In genomic region chr14:19968321-19969010, GRCm38 (mm10) we compare ENCODE assay signal across 11 mouse cellular contexts. TPM values are rescaled to one million over a fixed set of nuclear protein-coding genes. Genes with fewer than 3 reads are reported as not detected.
DNase-seq lines count a peak whose midpoint lies in the region; ATAC-seq and TF ChIP-seq lines count a peak whose summit lies in the region.
"Had no signal": no experiment of that assay in that cellular context is flagged by ENCODE, and none has a peak within 500 bp of the region (broad histone marks: within the 10 kb centered on the region; RNA-seq: fewer than 3 reads in every experiment).

No protein-coding gene starts in this region.

- ATAC-seq in midbrain, embryonic 14.5 days (ENCODE audit: low FRiP score, low TSS enrichment): no peak
- ATAC-seq in midbrain, embryonic 13.5 days: no peak
- no peak for ATAC-seq in liver, embryonic 12.5 days
- ATAC-seq in hindbrain, embryonic 12.5 days (ENCODE audit: low FRiP score): no peak

- TF ChIP-seq CTCF in spleen, adult 2 months (IDR thresholded peaks at IDR 0.05; ENCODE audit: extremely low read depth, insufficient read depth, insufficient read length, insufficient replicate concordance): no peak

- no peaks in the 10 kb centered on the region for H3K36me3 ChIP-seq in midbrain, embryonic 14.5 days (ENCODE audit: control insufficient read depth, insufficient read depth, low read length)
- no peaks in the 10 kb centered on the region for H3K36me3 ChIP-seq in midbrain, embryonic 13.5 days
- no peaks in the 10 kb centered on the region for H3K36me3 ChIP-seq in liver, embryonic 12.5 days
- no peaks in the 10 kb centered on the region for H3K36me3 ChIP-seq in spleen, adult 2 months (ENCODE audit: control insufficient read depth, insufficient read depth, low read length)
- H3K36me3 ChIP-seq in hindbrain, embryonic 12.5 days: no peaks in the 10 kb centered on the region
- H3K36me3 ChIP-seq: heart, embryonic 15.5 days had no signal

- DNase-seq in midbrain, embryonic 14.5 days: no peak
- DNase-seq in Muller cell, postnatal 12 days (ENCODE audit: inconsistent ontology term): peak; percentile 24
- DNase-seq in spleen, adult 2 months (ENCODE audit: low read depth in 1 of 2, low spot score in 2 of 2): peak in 1 of 2 experiments; percentile 53
- no peak for DNase-seq in cerebellum, postnatal 14 days
- DNase-seq in adrenal gland, postnatal 36 days: no peak
- DNase-seq: kidney, adult 8-10 months had no signal

- WGBS in midbrain, embryonic 14.5 days: 74% methylated on average over 7 of the region's 7 CpGs
- WGBS in midbrain, embryonic 13.5 days: 83% methylated on average over 7 of the region's 7 CpGs
- WGBS in liver, embryonic 12.5 days (ENCODE audit: insufficient replicate concordance): 42% methylated on average over 7 of the region's 7 CpGs
- WGBS in spleen, adult 2 months: 19% methylated on average over 7 of the region's 7 CpGs
- WGBS in hindbrain, embryonic 12.5 days: 82% methylated on average over 7 of the region's 7 CpGs

- H3K4me1 ChIP-seq in midbrain, embryonic 14.5 days (ENCODE audit: control insufficient read depth, insufficient read depth, low read length): peaks cover 53% of the 10 kb centered on the region
- H3K4me1 ChIP-seq in midbrain, embryonic 13.5 days (replicated peaks): peaks cover 81% of the 10 kb centered on the region
- peaks cover 34% of the 10 kb centered on the region for H3K4me1 ChIP-seq in liver, embryonic 12.5 days
- peaks cover 31% of the 10 kb centered on the region for H3K4me1 ChIP-seq in spleen, adult 2 months (ENCODE audit: control insufficient read depth, insufficient read depth, insufficient read length)
- peaks cover 59% of the 10 kb centered on the region for H3K4me1 ChIP-seq in hindbrain, embryonic 12.5 days

- H3K4me2 ChIP-seq in midbrain, embryonic 14.5 days (ENCODE audit: low read length): no peak overlapping the region
- no peak overlapping the region for H3K4me2 ChIP-seq in midbrain, embryonic 13.5 days (replicated peaks)
- peak overlapping the region; percentile 18; the same call in 1 of the 2 replicates for H3K4me2 ChIP-seq in liver, embryonic 12.5 days
- H3K4me2 ChIP-seq in hindbrain, embryonic 12.5 days (replicated peaks): no peak overlapping the region
- H3K4me2 ChIP-seq: heart, embryonic 15.5 days; midbrain, embryonic 12.5 days had no signal

- no peak overlapping the region for H3K9ac ChIP-seq in midbrain, embryonic 14.5 days (replicated peaks; ENCODE audit: low read length)
- no peak overlapping the region for H3K9ac ChIP-seq in midbrain, embryonic 13.5 days (replicated peaks)
- no peak overlapping the region for H3K9ac ChIP-seq in liver, embryonic 12.5 days
- no peak overlapping the region for H3K9ac ChIP-seq in hindbrain, embryonic 12.5 days
- H3K9ac ChIP-seq: heart, embryonic 15.5 days; midbrain, embryonic 12.5 days had no signal

- H3K4me3 ChIP-seq in midbrain, embryonic 14.5 days (replicated peaks; ENCODE audit: low read depth, low read length): no peak overlapping the region
- no peak overlapping the region for H3K4me3 ChIP-seq in midbrain, embryonic 13.5 days (replicated peaks)
- H3K4me3 ChIP-seq in liver, embryonic 12.5 days: no peak overlapping the region
- peak overlapping the region; percentile 5; the same call in 1 of the 2 replicates for H3K4me3 ChIP-seq in spleen, adult 2 months (ENCODE audit: extremely low read depth, insufficient read depth, insufficient read length)
- H3K4me3 ChIP-seq in hindbrain, embryonic 12.5 days: no peak overlapping the region
- H3K4me3 ChIP-seq: heart, embryonic 15.5 days; midbrain, embryonic 12.5 days had no signal

- no peaks in the 10 kb centered on the region for H3K27me3 ChIP-seq in midbrain, embryonic 14.5 days (ENCODE audit: control insufficient read depth, insufficient read depth, low read length)
- no peaks in the 10 kb centered on the region for H3K27me3 ChIP-seq in midbrain, embryonic 13.5 days
- H3K27me3 ChIP-seq in liver, embryonic 12.5 days (replicated peaks): no peaks in the 10 kb centered on the region
- H3K27me3 ChIP-seq in spleen, adult 2 months (ENCODE audit: control insufficient read depth, insufficient read depth, low read length): no peaks in the 10 kb centered on the region
- no peaks in the 10 kb centered on the region for H3K27me3 ChIP-seq in hindbrain, embryonic 12.5 days
- H3K27me3 ChIP-seq: heart, embryonic 15.5 days; midbrain, embryonic 12.5 days had no signal

- TF ChIP-seq POLR2A in spleen, adult 2 months (IDR thresholded peaks at IDR 0.05; ENCODE audit: low read depth, low read length): peak; percentile 36; the same call in 1 of the 2 replicates

- H3K27ac ChIP-seq in midbrain, embryonic 14.5 days (replicated peaks; ENCODE audit: low read depth, low read length): peak overlapping the region; percentile 8; the same call in 1 of the 2 replicates
- H3K27ac ChIP-seq in midbrain, embryonic 13.5 days: no peak overlapping the region
- H3K27ac ChIP-seq in liver, embryonic 12.5 days: 0 out of 2 replicates have a peak overlapping the region, but pooled peaks have one; percentile 10
- peak overlapping the region; percentile 94 for H3K27ac ChIP-seq in spleen, adult 2 months (ENCODE audit: insufficient read depth, low read length)
- no peak overlapping the region for H3K27ac ChIP-seq in hindbrain, embryonic 12.5 days
- H3K27ac ChIP-seq: heart, embryonic 15.5 days; midbrain, embryonic 12.5 days had no signal

- H3K9me3 ChIP-seq in midbrain, embryonic 14.5 days (ENCODE audit: control insufficient read depth, low read length): no peaks in the 10 kb centered on the region
- H3K9me3 ChIP-seq in midbrain, embryonic 13.5 days: no peaks in the 10 kb centered on the region
- H3K9me3 ChIP-seq in liver, embryonic 12.5 days (replicated peaks): no peaks in the 10 kb centered on the region
- H3K9me3 ChIP-seq in hindbrain, embryonic 12.5 days (replicated peaks): no peaks in the 10 kb centered on the region; the same call in 1 of the 2 replicates
- H3K9me3 ChIP-seq: heart, embryonic 15.5 days; midbrain, embryonic 12.5 days had no signal

RNA-seq across cellular contexts. Expression of gene Gng2, which starts 9.0 kb away (rescaled TPM):
- 422 and 423 TPM in 2 replicates for polyA plus RNA-seq in midbrain, embryonic 14.5 days (2014; fragmentation: Nextera tagmentation; extraction: Ambion mirVana)
- 367 and 370 TPM in 2 replicates for polyA plus RNA-seq in midbrain, embryonic 13.5 days (2015; fragmentation: Nextera tagmentation; extraction: Ambion mirVana)
- 10.7 and 11.8 TPM in 2 replicates for polyA plus RNA-seq in liver, embryonic 12.5 days (2016; fragmentation: Nextera tagmentation; extraction: Ambion mirVana)
- 25.1 and 34.7 TPM in 2 replicates for polyA plus RNA-seq in spleen, adult 2 months (2012; rRNA removed)
- total RNA-seq in adrenal gland, postnatal 36 days (2021): 10 to 100 TPM; 28.6 to 33.5 TPM
- polyA plus RNA-seq in hindbrain, embryonic 12.5 days (2016; fragmentation: Nextera tagmentation; extraction: Ambion mirVana): 203 and 213 TPM in 2 replicates

Comparison
In these comparisons a context has a peak if more than half of its experiments do, and no peak if none do; other contexts are left out.
1. H3K27ac ChIP-seq: peak in midbrain, embryonic 14.5 days (single experiment), liver, embryonic 12.5 days (single experiment) and spleen, adult 2 months (single experiment); none in midbrain, embryonic 13.5 days (single experiment) and hindbrain, embryonic 12.5 days (single experiment).